Mouse (Mus musculus): ENCODE data around the gene Efnb2.

Efnb2 gene

DNA sequence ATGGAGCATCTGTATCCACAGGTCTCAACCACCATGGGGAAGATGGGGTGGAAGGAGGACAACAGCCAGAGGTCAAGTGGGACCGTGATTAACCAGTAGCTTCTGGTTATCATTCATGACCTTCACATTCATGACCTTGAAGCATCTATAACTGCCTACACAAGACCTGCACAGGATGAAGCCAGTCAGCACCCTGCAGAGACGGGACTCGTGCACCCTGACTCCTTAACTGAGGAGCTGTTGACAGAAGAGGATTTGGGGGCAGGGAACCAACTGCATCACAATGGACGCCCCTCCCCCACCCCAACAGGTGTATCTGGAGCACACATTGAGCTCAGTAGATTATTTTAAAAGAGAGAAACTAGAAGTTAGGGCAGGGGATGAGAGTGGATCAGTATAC, 49.1 kb downstream of the Efnb2 start:
- DNase-seq: no peak

DNA sequence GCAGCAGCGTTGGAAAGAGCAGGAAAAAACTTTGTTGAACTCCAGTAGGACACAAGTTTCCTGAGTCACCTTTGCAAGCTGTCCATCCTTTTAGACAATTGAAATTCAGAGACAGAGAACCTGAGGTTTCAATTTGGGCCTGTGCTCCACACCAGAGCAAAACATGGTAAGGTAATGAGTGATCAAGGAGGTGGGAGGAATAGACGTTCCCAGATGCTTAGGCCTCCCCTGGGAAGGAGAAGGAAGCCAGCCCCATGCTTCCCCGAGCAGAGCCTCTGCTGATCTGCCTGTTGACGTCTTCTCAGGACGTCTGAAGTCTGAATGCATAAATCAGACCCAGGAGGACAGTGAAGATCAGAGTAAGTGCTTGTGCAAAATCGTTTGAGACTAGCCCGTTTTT, 51.3 kb downstream of the Efnb2 start:
- no peak for DNase-seq

DNA sequence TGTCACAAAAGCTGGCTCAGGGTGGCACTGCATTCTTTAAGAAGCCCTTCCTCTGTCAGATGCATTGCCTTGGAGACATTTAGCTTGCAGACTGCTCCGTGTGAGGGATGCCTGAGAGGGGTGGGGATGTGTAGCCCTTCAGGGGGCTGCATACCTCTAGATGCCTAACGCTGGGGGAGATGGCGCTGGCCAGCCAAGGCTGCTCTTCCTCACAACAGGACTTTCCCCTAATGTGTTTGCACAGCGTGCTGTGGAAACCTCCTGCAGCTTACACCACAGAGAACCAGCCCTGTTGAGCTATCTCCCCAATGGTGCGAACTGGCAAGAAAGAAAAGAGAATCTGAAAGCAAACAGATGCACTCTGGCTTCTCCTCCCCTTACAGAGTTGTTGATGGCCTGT, 51.9 kb downstream of the Efnb2 start:
- DNase-seq: no peak

DNA sequence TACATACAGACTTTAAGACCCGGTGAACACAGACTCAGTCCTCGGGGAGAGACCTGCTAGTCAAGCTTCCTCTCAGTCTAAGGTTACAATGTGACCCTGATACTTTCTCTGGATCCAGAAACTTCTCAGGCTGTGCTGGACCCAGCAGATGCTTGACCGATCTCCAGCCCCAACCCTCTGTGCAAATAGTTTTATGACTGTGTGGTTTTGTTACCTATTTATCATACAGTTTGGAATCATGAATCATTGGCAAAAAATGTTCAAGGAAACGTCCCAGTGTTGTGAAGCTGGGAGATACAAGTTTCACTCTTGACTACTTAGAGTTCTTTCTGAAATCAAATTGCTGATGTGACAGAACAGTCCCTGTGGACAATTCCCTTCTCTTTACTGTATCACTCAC, 55.4 kb downstream of the Efnb2 start:
- no peak for DNase-seq

GRCm38 (mm10) chr8:8603875-8604274, 57.2 kb downstream of the Efnb2 start:
- DNase-seq: no peak

- no peak for DNase-seq
Measured at GRCm38 (mm10) chr8:8602616-8603461, 58.2 kb downstream of the Efnb2 start.

- DNase-seq: no peak
Measured at GRCm38 (mm10) chr8:8599931-8600330, 61.1 kb downstream of the Efnb2 start.

- no peak for DNase-seq
Measured at GRCm38 (mm10) chr8:8597434-8597833, 63.6 kb downstream of the Efnb2 start.

GRCm38 (mm10) chr8:8595831-8596611, 65.0 kb downstream of the Efnb2 start:
- DNase-seq: no peak

GRCm38 (mm10) chr8:8593812-8594211, 67.2 kb downstream of the Efnb2 start:
- DNase-seq: no peak

- no peak for DNase-seq
Measured at GRCm38 (mm10) chr8:8593371-8593770, 67.7 kb downstream of the Efnb2 start.

DNA sequence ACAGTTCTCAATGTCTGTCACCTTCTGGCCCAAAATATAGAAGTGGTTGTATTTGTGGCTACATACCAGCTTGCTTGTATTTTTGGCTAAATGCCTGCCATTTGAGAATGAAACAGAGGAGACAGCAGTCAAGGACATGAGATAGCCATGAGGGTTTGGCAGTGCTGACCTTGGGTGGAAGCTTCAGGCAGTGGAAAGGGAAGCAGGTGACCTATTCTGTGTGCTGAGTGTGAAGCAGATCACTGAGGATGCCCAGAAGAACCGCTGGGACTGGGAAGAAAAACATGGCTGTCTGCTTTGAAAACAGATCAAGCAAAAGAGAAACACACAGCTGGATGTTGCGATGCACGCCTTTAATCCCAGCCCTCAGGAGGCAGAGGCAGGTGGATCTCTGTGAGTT, 68.7 kb downstream of the Efnb2 start:
- no peak for DNase-seq

DNA sequence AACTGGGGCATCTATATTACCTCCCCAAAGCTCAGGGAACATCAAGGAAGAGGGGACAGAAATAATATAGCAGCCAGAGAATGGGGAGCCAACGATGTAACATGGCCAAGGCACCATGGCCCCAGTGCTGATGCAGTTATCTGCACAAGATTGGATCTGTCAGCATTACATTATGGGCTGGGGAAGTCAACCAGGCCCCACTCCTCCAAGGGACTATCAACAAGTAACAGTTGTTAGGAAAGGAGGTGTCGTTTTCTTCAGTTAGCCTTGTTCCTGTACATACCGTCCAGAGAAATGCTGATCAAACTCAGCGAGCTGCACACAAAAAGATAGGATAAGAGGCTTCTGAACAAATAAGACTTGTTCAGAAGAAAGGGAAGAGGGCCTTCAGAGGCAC, 77.1 kb downstream of the Efnb2 start:
- DNase-seq: no peak

- DNase-seq: no peak
Measured at GRCm38 (mm10) chr8:8583290-8583980, 77.6 kb downstream of the Efnb2 start.

DNA sequence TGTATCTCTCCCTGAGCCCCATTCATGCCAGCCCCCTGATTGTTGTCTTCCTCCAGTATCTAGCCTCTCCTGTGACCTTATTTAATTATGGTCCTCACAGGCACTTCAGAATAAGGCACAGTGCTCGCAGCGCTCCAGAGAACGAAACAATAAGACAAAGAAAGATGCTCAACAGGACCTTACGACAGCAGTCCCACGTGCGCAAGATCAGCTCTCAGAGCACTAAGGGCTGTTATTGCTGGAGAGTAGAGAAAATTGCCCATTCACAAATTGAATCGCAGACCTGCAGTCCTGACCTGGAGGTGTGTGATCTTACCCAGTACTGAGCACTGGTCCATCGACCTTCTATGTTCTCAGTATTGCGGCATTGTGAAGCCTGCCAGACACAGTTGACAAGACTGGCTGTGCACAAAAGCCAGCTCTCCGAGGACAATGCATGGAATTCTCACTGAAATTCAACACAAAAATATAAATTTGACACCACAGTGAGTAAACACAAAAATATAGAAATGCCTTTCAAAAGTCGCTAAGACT, 83.2 kb downstream of the Efnb2 start:
- DNase-seq: no peak

DNA sequence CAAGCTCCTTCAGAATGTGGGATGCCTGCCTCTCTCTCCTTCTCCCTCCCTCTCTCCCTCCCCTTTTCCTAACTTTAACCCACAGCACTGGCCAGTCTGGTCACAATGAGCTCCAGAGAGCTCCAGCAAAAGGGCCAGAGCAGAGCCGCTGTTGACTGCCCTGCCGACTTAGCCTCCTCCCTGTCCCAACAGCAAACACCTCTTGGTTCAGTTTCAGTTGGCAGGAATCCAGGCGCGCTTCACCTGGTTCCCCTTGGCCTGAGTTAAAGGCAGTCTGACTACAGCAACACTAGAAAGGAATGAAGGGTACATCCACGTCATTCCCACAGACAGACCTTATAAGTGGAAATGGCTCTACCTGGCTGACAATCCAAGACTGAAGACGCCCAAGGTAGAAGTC, 84.2 kb downstream of the Efnb2 start:
- DNase-seq: no peak

DNA sequence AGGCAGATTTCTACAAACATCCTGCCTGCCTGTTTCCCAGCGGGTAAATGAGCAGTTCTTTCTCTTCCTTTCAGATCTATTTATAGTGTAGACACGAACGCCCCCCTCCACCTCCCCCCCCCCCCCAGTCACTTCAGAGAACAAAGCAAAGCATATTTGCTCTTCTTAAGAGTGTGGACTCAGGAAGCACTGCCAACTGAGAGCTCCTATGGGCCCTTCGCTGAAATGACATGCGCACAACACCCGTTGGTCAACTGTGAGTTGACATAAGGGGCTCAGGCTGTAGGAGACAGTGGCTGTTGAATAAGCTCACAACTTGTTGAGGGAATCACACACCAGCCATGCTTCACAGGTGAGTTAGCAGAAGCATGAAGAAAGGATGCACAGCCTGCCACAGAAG, 84.8 kb downstream of the Efnb2 start:
- no peak for DNase-seq

DNA sequence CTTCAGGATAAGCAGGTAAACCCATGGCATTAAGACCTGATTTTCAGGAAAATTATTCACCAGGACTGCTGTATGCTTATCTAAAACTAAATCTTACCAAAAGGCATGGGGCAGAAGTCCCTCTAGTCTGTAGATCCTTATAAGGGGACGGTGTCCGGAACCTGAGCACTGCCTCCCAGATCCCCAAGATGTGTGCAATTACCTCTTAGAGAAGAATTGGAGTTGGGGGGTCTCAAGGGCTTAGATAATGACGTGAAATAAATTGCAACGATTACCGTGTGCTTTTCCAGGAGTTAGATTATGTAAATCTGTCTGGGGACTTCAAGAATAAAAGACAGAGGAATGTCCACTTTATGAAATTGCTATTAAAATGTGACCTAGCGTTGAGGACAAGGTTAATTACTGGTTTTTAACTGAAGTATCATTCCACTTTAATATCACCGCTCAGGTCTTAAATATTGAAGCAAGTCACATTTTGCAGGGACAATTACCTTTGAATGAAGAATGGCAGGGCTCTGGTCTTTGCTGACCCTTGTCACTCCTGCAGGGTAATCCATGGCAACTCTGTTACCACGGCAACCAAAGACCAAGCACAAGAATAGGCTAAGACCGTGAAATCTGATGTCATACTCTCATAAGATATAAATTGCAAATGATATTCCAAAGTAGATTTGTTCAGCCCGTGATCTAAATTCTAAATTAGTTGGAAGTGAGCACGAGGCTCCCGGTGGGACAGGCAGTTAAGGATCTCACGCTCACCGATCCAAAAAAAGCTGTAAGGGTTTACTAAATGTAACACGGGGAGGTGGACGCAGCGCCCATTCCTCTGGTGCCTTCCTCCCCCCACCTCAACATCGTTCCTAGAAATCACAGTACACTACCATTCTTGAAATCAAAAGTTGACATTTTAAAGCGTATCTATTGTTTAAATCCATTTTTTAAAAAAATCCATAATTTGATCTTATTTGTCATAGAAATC, 86.2 kb downstream of the Efnb2 start:
- DNase-seq: no peak

DNA sequence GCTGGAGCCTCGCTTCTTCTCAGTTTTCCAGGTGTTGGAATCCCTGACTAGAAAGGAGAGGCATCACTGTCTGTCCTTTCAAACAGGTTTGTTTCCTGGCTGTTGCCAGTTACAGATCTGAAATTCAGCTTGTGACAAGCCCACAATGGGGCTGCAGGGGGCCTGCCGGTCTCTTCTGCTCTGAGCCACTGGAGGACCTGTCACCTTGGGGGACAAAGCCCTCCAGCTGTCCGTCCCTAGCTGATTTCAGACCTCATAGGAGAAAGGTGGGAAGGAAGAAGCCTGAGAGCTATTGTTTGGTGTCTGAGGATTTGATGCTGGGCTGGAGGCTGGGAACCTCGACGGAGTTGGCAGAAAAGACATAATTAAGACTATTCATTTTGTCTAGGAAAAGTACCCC, 88.8 kb downstream of the Efnb2 start:
- no peak for DNase-seq

DNA sequence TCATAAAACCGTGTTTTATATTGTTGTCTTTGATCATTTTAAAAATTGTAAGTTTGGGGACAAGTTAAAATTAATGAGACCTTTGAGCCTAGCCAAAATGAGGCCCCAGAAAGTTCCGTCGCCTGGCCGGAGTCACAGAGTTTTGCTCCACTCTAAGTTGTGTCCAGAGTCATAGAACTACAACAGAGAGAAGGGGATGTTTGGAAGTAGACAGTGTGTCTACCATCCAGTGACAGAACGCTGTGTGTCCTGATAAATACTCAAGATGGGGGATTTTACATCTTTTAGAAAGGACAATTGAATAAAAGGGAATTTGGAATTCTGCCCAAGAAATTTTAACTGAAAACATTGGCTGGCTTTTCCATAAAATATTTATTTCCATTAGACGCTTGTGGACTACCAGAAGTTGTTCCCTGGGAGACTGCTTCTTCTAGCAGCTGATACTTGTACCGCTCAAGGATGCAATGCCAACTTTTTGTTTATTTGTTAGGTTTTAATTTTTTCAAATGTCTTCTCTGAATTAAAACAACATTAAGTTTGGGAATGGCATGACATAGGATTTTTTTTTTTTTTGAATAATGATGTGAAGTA, 89.3 kb downstream of the Efnb2 start:
- no peak for DNase-seq

- no peak for DNase-seq
Measured at GRCm38 (mm10) chr8:8569280-8569679, 91.8 kb downstream of the Efnb2 start.
